Mouse (Mus musculus) large intestine, adult 2 months (tissue): ENCODE data around the gene Rassf3. TPM values are rescaled to one million over a fixed set of nuclear protein-coding genes. Genes with fewer than 3 reads are reported as not detected.

ENCODE experiments used
- DNase-seq: peaks from one replicate; pipeline ENCODE4 v3.0.0-alpha.2; 2012; ENCODE audit warnings: low read depth, low spot score
- WGBS: fragments of 180-500 bp; shearing (Covaris S2); methylation state at CpG from one replicate; pipeline ENCODE4 v1.1.7; 2018; 5-methylcytosine and 5-hydroxymethylcytosine counted together
- polyA plus RNA-seq: library from polyadenylated mRNA; depleted of rRNA; stranded (reverse); fragments of >200 nt; gene quantifications from 2 replicates; pipeline ENCODE4 v1.2.3, GENCODE M21; 2012; rRNA removed

Gene Rassf3
- 31.0 and 39.3 TPM in 2 replicates for polyA plus RNA-seq

GRCm38 (mm10) chr10:121476190-121476967, at the start of gene Rassf3:
Rassf3 (minus strand) TSS chr10:121476347.
- 2% methylated on average over 58 of the region's 62 CpGs for WGBS
- DNase-seq = no peak

GRCm38 (mm10) chr10:121520923-121521585, 44.9 kb upstream of the Rassf3 start:
- no peak for DNase-seq
- WGBS = 20% methylated on average over 12 of the region's 12 CpGs

GRCm38 (mm10) chr10:121519710-121520109, 43.6 kb upstream of the Rassf3 start:
- no peak for DNase-seq
- 57% methylated on average over 2 of the region's 2 CpGs for WGBS

DNA sequence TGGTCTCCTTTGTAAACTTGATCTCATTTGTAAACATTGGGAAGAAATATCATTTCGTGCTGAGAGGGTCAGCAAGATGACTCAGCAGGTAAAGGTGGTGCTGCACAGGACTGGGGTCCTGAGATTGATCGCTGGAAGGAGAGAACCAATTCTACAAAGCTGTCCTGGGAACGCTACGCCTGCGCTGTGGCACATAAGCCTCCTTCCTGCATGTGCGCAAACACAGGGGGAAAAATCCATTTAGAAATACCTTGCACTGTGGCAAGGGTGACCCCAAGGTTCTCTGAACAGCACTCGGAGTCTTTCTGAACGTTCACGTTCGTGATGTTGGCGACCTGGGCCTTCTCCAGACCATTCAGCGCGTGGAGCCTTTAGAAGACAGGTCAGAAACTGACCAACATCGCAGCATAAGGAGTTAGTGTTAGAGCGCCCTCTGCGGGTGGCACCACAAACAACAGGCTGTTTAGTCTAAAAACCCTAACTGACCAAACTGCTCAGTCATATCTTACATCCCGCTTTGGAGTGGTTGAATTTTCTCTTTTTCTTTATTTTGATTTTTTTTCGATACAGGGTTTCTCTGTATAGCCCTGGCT, 40.0 kb upstream of the Rassf3 start:
- WGBS = 27% methylated on average over 18 of the region's 18 CpGs
- DNase-seq = no peak

DNA sequence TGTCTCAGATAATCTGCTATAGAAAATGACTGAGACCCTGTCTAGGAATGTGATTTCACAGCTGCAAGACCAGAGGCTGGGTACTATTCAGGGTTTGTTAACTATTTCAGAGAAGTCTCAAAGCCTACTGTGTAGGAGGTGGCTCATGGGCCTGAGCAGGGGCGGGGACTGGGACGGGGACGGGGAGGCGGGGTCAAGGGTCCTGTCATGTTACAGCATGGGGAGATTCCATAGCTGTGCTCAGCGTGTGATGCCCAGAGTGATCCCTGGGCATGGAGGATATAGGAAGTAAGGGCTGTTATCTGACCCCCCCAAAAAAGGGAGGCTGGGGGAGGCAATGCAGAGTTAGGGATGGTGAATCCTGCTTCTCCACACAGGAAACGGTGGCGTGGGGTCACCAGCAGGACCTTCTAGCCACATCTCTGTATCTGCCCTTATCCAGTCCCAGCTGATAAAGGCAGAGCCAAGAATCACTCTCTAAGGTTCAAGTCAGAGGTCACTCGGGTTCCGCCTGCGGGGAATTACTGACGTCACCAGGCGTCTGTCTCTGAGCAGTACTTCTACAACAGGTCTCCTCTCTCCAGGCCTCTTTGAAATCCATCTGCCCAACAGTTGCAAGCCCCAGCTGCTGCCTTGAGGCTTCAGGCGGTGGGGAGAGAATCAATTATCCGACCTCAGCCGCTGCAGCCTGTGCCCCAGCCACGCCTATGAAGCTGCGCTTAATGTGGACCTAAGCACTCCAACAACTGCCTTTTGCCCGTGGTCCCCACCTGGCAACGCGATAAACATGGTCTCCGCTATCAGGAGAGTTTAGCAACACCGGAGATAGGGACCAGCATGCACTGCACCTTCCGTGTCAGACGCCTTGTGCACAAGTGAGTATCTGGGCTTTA, 33.9 kb upstream of the Rassf3 start:
- no peak for DNase-seq
- WGBS = 26% methylated on average over 24 of the region's 24 CpGs

DNA sequence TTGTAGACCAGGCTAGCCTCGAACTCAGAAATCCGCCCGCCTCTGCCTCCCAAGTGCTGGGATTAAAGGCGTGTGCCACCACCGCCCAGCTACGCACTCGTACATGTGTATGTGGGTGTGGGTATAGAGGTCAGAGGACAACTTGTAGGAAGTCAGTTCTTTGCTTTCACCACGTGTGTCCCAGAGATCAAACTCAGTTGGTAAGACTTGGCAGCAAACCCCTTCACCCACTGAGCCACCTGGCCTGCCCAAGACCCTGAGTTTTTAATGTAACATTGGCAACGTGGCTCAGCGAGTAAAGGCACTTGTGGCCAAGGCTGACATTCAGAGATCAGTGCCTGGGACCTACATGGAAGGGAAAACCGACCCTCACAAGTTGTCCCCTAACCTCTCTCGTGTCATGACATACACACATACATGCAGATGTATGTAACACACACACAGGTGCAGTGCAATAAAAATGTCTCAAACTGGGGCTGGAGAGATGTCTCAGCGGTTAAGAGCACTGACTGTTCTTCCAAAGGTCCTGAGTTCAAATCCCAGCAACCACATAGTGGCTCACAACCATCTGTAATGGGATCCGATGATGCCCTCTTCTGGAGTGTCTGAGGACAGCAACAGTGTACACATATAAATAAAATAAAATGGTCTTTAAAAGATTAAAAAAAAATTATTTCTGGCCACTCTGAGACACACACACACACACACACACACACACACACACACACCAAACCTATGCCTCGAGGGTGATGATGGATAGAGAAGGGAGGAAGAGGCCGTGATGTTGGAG, 31.8 kb upstream of the Rassf3 start:
- DNase-seq = no peak
- 81% methylated on average over 16 of the region's 16 CpGs for WGBS

DNA sequence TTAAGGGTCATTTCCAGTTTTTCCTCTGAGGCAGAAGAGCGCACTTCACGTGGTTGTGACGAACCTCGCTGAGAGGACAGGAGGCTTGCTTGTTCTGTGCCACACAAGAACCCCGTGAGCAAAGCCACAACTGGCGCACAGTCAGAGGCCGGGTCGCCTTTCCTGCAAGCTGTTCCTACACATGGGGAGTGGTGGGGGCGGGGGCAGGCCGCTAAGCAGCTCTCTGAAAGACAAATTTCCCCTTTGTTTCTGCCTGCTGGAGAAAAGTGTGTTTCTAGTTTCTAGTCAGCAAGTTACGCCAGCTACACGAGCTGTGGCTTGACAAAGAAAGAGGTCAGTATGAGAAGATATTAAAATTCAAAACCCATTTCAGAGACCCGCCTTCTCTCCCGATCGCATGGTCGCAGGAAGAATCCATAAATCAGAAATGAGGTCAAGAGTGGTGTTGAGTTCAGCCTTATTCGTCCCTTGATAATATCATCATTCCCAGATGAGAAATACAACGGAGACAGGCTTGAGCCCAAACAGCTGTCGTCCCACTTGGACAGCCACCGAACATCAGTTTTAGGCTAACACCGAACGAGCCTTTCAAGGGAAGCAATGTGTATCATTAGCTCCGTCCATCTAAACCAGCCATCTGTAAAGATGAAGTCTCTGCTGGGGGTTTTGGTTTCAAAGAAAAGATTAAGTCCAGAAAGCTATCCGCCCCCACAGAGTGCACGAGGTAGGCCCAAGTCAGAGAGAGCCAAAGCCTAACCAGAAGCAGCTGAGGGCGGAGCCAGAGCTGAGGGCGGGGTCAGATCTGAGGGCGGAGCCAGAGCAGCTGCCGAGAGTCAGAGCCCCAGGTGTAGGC, 30.8 kb upstream of the Rassf3 start:
- DNase-seq = no peak
- WGBS = 61% methylated on average over 29 of the region's 29 CpGs

GRCm38 (mm10) chr10:121505929-121506328, 29.8 kb upstream of the Rassf3 start:
- DNase-seq = no peak
- WGBS = 63% methylated on average over 7 of the region's 7 CpGs

- no peak for DNase-seq
- 13% methylated on average over 35 of the region's 35 CpGs for whole genome bisulfite sequencing
Observed at GRCm38 (mm10) chr10:121504973-121505911, 29.1 kb upstream of the Rassf3 start.

GRCm38 (mm10) chr10:121501160-121501559, 25.0 kb upstream of the Rassf3 start:
- DNase-seq = no peak
- WGBS = 43% methylated on average over 5 of the region's 5 CpGs

- 22% methylated on average over 5 of the region's 5 CpGs for WGBS
- no peak for DNase-seq
Observed at GRCm38 (mm10) chr10:121500034-121500433, 23.9 kb upstream of the Rassf3 start.

DNA sequence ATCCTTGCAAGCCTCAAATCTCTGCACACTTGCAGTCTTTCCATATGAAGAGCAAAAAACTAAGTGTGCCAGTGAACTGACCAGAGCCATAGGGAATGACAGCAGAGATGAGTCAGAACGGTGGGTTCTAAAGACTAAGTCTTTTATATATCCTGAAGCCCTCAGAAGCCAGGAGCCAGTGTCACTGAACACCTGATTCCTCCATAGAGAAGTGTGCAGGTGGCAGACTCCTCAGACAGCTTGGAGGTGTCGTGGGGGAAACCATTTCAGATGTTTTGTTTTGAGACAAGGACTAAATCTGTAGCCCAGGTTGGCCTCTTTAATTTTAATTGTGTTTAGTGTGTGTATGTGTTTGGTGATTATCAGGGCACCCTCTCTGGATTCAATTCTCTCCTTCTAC, 22.9 kb upstream of the Rassf3 start:
- 38% methylated on average over 2 of the region's 2 CpGs for WGBS
- DNase-seq = no peak

GRCm38 (mm10) chr10:121498481-121498904, 22.3 kb upstream of the Rassf3 start:
- 24% methylated on average over 8 of the region's 8 CpGs for WGBS
- DNase-seq = no peak

DNA sequence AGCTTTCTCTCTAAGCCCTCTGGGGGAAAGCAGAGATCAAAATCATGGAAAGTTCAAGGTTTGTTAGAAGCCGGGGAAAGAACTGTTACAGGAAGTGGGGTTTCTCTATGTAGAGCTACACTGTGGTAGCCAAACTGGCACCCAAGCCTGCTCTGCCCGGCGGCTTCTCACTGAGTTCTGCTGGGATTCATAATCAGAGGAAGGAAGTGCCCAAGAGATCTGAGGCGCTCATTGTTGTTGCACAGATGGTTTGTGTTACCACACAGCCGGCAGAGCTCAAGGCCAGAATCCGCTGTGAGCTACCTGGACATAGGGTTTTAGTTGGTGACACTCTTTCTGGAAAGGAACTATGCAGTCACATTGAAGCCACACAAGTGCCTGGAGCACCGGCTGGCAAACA, 21.8 kb upstream of the Rassf3 start:
- no peak for DNase-seq

DNA sequence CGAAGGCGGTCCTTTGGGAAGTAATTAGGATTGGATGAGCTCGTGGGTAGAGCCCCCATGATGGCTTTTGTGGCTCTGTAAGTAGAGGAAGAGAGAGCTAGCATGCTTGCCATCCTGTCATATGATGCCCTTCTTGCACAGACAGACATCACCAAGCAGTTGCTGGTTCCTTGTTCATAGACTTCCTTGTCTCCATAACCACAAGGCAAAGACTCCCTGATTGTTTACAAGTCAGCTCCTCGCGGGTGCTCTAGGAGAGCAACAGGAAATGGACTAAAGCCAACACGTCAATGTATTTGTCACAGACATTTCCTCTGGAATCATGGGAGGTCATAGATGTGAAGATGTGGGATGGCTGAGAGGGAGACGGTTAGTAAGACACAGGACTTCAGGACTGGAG, 20.5 kb upstream of the Rassf3 start:
- no peak for DNase-seq
- WGBS = 42% methylated on average over 7 of the region's 7 CpGs

More for the DNA sequence above, 21.8 kb upstream of the Rassf3 start:
- WGBS = 39% methylated on average over 7 of the region's 7 CpGs

DNA sequence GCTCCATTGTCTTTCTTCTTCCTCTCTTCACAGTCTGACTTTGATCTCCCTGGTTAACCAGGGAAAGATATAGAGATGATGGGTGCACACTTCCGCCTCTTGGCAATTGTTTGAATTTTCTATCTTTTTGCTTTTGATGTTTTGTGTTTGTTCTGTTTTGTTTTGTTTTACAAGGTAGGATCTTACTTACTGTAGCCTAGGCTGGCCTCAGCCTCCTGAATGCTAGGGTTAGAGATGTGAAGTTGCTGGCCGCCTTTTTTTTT, 17.9 kb upstream of the Rassf3 start:
- DNase-seq = no peak
- WGBS = 84% methylated on average over 2 of the region's 2 CpGs

DNA sequence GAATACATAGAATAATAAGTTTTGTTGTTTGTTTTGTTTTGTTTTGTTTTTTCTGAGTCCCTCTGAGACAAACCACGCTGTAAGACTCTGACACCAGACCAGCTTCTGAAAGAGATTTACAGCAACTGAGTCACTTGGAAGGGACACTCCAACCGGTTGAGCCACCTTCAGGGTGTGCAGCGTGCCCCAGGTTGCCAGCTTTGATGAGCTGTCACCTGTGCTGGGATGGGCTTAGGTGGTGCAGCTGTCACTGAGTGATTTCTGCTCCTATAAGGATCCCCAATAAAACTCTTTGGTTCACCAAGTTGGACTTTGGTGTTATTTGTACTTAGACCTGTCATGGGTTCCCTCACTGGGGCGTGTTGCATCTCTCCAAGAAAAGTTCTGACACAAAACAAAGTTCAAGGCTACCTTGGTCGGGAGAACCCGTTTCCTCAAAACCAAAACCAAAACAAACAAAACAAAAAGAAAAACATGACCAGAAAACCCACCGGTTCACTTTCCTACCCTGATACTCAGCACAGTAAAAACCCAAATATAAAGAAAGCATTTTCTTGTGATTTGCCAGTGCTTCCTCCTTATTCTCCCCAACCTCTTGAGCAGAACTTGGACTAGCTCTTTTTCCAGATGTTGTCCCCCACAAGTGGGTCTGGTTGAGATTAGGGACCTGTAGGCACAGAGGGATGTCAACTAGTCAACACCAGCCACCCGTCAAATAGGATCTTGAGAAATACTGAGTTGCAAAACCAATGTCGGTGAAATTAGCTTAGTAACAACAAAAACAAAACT, 17.4 kb upstream of the Rassf3 start:
- WGBS = 31% methylated on average over 9 of the region's 9 CpGs

More for the DNA sequence above, 17.4 kb upstream of the Rassf3 start:
- DNase-seq = no peak
